Mouse (Mus musculus) c-Kit-positive CD71-positive TER-119-positive erythroid progenitor cells, embryonic 14.5 days (primary cell): ENCODE measurements around the gene Cftr.

ENCODE experiments used
- DNase-seq: peaks from one replicate; pipeline ENCODE4 v3.0.0-alpha.2; 2013; ENCODE audit warnings: low spot score

The Cftr gene

GRCm38 (mm10) chr6:18314365-18314943, 144.0 kb downstream of the Cftr start:
- no peak for DNase-seq

- DNase-seq: no peak
Observed at GRCm38 (mm10) chr6:18322950-18323349, 152.5 kb downstream of the Cftr start.

GRCm38 (mm10) chr6:18335393-18335792, 164.9 kb downstream of the Cftr start:
- no peak for DNase-seq

GRCm38 (mm10) chr6:18338307-18338706, 167.8 kb downstream of the Cftr start:
- DNase-seq: no peak

- DNase-seq: no peak
Observed at GRCm38 (mm10) chr6:18344272-18344671, 173.8 kb downstream of the Cftr start.

- no peak for DNase-seq
Observed at GRCm38 (mm10) chr6:18349153-18349858, 178.8 kb downstream of the Cftr start.

- no peak for DNase-seq
Observed at GRCm38 (mm10) chr6:18360154-18360553, 189.7 kb downstream of the Cftr start.

- no peak for DNase-seq
Observed at GRCm38 (mm10) chr6:18360955-18361354, 190.5 kb downstream of the Cftr start.

- DNase-seq: no peak
Observed at GRCm38 (mm10) chr6:18362232-18362631, 191.7 kb downstream of the Cftr start.

GRCm38 (mm10) chr6:18369054-18369453, 198.6 kb downstream of the Cftr start:
- DNase-seq: no peak

GRCm38 (mm10) chr6:18369723-18370122, 199.2 kb downstream of the Cftr start:
- no peak for DNase-seq
